Mouse (Mus musculus) CD8-positive naive resting alpha-beta T cell, adult 2 months (primary cell): ENCODE data around the gene Clnk.

Experiments
- DNase-seq, 2 experiments: peaks; one replicate each; pipeline ENCODE4 v3.0.0; 2022; ENCODE audit warnings: low read depth in 2 of 2, low spot score in 2 of 2

Clnk gene

GRCm38 (mm10) chr5:38857591-38857990, 19.0 kb downstream of the Clnk start:
- DNase-seq: no peak

- no peak for DNase-seq
Measured at GRCm38 (mm10) chr5:38850171-38850570, 26.4 kb downstream of the Clnk start.

GRCm38 (mm10) chr5:38845529-38845928, 31.1 kb downstream of the Clnk start:
- DNase-seq: no peak

- DNase-seq: no peak
Measured at GRCm38 (mm10) chr5:38844312-38844711, 32.3 kb downstream of the Clnk start.

- no peak for DNase-seq
Measured at GRCm38 (mm10) chr5:38839981-38840380, 36.6 kb downstream of the Clnk start.

DNA sequence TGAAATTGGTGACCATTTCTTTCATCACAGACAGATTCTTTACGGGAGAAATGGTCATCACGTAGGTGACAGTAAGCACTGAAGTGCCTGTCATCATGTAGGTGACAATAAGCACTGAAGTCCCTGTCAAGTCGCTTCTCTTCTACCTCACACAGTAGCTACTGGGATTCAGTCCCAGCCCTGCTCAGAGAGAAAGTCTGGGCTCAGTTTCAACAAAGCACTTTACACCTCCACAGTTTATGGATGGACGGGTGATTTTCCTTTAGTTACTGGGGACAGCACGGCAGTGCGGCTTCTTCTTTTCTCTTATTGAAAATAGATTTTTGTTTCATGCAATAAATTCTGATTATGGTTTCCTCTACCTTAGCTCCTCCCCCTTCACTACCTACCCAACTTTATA, 49.3 kb downstream of the Clnk start:
- DNase-seq: no peak

- no peak for DNase-seq
Measured at GRCm38 (mm10) chr5:38826586-38826985, 50.0 kb downstream of the Clnk start.

DNA sequence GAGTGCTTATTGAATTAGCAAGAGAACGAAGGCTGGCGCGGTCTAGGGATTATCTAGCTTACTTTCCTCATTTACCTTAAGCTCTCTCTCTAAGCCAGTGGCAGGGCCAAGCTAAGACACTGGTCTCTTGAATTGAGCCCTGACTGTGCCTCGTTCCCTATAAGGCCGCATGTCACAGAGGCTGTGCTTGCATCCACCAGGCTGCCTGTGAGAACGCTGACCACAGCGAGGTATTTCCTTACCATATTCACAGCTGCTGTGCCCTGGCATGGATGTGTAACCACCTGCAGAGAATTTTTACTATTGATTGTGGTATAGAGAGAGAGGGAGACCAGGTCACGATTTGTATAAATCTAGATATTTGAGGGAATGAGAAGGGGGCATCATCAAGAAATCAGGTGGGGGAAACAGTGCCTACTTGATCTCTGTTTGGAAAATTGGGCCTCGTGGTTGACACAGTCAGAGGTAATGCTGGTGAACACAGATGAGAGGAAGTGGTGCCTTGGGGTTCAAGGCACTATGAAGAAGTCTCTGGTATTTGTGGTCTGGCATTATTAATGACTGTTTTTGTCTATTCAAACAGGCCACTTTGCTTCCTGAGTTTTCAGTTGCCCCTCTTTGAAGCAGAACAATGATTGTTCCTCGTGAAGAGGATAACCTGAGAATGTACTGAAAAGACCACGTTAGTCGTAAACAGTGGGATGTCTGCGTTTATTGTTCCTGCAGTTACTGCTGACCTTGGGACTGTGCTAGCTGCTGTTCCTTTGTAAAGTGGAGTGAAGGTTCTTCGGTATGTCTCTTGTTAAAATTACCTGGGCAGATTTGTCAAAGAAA, 52.3 kb downstream of the Clnk start:
- no peak for DNase-seq

DNA sequence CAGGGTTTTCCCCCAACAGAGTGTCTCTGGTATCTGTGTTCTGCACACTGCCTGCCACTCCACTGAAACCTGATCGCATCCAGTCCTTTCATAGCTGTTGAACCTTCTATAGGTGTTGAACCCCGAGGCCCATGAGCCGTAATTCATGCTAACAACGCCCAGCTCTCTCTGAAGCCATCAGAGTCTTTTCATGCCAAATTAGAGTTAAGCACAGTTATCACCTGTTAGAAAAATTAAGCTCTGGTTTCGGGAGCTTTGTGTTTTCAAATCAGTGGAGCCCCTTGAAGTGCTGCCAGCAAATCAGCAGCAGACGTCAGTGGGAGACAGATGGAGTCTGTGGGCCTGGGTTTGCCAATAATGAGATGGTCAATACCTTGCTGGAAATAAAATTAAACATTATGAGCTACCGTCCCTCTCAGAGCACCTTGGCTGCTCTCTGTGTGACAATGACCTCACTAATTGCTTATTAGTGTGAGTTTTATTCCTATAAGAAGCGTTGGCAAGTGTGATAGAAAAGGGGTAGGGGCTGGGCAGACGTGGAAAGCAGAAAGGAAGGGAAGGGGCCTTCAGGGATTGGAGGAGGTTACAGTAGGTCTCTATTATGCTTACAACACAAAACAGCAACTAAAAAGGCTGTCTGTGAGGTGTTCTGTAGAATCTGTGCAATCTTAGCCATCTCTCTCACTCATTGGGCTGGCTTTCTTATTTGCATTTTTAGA, 63.1 kb downstream of the Clnk start:
- no peak for DNase-seq

DNA sequence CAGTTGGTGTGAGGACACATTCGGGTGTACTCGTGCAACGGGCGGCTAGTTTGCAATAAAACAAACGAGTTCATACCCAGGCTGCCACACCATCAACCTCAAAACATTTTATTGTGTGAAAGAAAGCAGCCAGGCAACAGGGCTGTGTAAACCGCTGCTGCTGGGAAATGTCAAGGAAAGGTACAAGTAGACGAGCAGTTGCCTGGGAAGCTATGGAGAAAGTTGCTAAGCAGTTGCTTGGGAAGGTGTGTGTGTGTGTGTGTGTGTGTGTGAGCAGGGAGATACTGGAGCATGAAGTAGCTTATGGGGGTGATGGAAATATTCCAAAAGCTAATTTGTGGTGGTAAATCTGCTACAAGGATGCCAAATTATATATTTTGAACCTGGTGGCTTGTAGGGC, 63.7 kb downstream of the Clnk start:
- DNase-seq: no peak

DNA sequence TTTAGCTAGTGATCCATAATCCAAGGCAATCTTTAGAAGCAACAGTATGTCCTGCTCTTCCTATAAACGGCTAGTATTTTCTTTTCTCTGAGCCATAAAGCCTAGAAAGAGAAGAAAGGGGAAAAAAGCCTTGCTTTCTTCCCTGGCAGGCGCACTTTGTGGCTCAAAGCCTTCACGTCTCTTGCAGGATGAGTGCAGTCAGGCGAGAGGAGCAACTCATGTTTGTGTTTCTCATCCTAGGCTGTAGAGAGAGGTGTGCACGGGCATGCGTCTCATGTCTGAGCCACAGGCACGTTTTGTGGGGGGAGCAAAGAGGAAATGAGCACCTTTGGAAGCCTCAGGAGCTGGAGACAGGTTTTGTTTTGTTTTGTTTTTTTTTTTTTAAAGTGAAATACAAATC, 64.2 kb downstream of the Clnk start:
- no peak for DNase-seq

- no peak for DNase-seq
Measured at GRCm38 (mm10) chr5:38798910-38799309, 77.7 kb downstream of the Clnk start.

DNA sequence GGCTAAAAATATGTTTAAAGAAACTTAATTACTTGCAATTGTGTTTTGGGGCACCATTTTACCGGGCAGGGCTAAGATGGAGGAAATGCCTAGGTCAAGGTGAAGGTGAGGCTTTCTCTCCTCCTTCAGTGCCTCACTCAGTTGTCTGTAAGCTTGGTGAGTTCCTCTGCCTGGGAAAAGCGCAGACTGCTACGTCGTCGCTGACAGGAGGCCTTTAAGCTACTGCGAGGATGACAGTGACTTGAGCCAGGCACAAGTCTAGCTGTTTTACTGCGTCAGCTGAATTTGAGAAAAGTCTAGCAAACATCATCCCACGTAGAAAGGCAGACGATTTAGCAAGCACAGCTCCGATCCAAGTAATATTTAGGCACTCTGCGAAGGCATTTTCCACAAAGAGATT, 81.5 kb downstream of the Clnk start:
- no peak for DNase-seq

DNA sequence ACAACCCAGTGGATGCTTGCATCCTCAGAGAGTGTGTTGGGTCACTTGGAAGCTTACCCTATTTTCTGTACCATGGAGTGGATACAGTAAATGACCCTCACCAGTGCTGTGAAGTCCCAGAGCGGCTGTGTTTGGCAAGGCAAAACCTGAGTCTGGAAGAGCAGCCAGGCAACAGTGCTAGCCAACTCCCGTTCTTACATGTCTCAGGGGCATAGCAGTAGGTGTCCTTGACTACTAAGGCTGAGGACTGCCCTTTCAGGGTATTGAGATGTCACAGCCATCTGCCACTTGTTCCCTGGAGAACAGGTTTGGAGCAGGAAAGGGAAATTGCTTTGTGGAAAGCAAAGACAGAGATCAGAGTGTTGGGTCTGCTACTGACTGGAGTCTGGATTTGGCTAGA, 85.5 kb downstream of the Clnk start:
- no peak for DNase-seq

- no peak for DNase-seq
Measured at GRCm38 (mm10) chr5:38788820-38789219, 87.8 kb downstream of the Clnk start.

- DNase-seq: no peak
Measured at GRCm38 (mm10) chr5:38787851-38788520, 88.6 kb downstream of the Clnk start.

GRCm38 (mm10) chr5:38786126-38786525, 90.5 kb downstream of the Clnk start:
- DNase-seq: no peak

- no peak for DNase-seq
Measured at GRCm38 (mm10) chr5:38785686-38786085, 90.9 kb downstream of the Clnk start.

GRCm38 (mm10) chr5:38781813-38782212, 94.8 kb downstream of the Clnk start:
- peak; percentile 15 to 30 for DNase-seq

DNA sequence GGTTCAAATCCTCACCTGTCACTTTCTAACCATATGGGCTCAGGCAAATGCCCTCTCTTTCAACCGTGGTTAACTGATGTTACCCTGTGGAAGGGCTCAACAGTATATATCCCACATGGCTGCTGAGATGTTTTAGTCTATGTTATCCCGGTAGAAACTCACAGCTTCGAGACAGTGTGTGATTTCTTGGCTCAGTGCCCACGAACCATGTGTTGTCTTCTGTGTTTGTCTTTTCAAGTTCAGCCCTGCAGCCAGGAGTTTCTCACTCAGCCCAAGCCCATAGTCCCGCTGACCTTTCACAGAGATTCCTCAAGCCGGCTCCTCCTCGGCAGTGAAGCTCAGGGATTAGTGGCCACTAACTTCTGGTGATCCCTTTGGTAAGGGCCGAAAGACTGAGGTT, 96.0 kb downstream of the Clnk start:
- DNase-seq: no peak

DNA sequence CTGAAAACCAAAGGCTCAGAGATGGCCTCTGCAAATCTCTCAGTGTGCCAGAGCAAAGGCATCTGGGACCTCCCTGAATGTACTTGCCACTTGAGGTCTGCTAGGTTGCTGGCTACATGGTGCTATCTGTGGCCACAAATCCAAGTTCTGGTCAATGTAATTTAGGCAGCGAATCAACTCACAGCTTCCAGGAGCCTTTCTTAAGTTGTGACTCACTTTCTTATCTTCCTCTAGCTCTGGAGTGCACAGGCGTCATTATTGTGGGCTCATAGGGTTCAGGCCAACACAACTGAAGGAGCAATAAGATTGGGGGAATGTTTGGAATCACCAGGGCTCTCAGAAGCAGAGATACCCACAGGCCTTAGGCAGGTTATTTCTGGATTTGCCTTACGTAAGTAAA, 96.6 kb downstream of the Clnk start:
- no peak for DNase-seq

- DNase-seq: no peak
Measured at GRCm38 (mm10) chr5:38775500-38775899, 101.1 kb downstream of the Clnk start.
